Mouse (Mus musculus) hindbrain, embryonic 13.5 days (tissue): Measurements from ENCODE around the gene Plekha5. TPM values are rescaled to one million over a fixed set of nuclear protein-coding genes. Genes with fewer than 3 reads are reported as not detected.

Source experiments
- ATAC-seq: fragments of 200-750 bp; cut with Nextera tagmentation; 2 replicates; pipeline ENCODE4 v1.8.0; 2017; ENCODE audit warnings: moderate TSS enrichment; ENCODE audit not compliant: low FRiP score
- H3K27ac ChIP-seq: fragments of 300-500 bp; sonication (generic); 2 replicates; pipeline ENCODE4 v1.5.1; 2015; ENCODE audit warnings: inconsistent platforms, mild to moderate bottlenecking, moderate library complexity
- H3K27me3 ChIP-seq: fragments of 300-500 bp; sonication (generic); 2 replicates; pipeline ENCODE4 v1.6.1; 2015; ENCODE audit warnings: mild to moderate bottlenecking, inconsistent platforms
- H3K36me3 ChIP-seq: fragments of 300-500 bp; sonication (generic); 2 replicates; pipeline ENCODE4 v1.6.1; 2015; ENCODE audit warnings: mild to moderate bottlenecking, inconsistent platforms
- H3K4me1 ChIP-seq: fragments of 300-500 bp; sonication (generic); replicated peaks from 2 replicates; pipeline ENCODE4 v1.6.1; 2015; ENCODE audit warnings: inconsistent platforms
- H3K4me2 ChIP-seq: fragments of 300-500 bp; sonication (generic); 2 replicates; pipeline ENCODE4 v1.6.1; 2015; ENCODE audit warnings: inconsistent platforms, mild to moderate bottlenecking, moderate library complexity
- H3K4me3 ChIP-seq: fragments of 300-500 bp; sonication (generic); 2 replicates; pipeline ENCODE4 v1.5.1; 2015; ENCODE audit warnings: mild to moderate bottlenecking, inconsistent platforms
- H3K9ac ChIP-seq: fragments of 300-500 bp; sonication (generic); 2 replicates; pipeline ENCODE4 v1.6.1; 2015; ENCODE audit warnings: mild to moderate bottlenecking, inconsistent platforms
- H3K9me3 ChIP-seq: fragments of 300-500 bp; sonication (generic); 2 replicates; pipeline ENCODE4 v1.6.1; 2016; ENCODE audit warnings: inconsistent platforms
- WGBS: fragments of 180-500 bp; shearing (Covaris S2); methylation state at CpG from one replicate; pipeline ENCODE4 v1.1.7; 2015; 5-methylcytosine and 5-hydroxymethylcytosine counted together
- polyA plus RNA-seq: library from polyadenylated mRNA; unstranded; fragments of >200 nt; fragmentation: Nextera tagmentation; extraction: Ambion mirVana; gene quantifications from 2 replicates; pipeline ENCODE4 v1.2.1, GENCODE M21; 2015

Gene Plekha5
- polyA plus RNA-seq, 1 experiment from 2014 or later: 39.9 TPM

DNA sequence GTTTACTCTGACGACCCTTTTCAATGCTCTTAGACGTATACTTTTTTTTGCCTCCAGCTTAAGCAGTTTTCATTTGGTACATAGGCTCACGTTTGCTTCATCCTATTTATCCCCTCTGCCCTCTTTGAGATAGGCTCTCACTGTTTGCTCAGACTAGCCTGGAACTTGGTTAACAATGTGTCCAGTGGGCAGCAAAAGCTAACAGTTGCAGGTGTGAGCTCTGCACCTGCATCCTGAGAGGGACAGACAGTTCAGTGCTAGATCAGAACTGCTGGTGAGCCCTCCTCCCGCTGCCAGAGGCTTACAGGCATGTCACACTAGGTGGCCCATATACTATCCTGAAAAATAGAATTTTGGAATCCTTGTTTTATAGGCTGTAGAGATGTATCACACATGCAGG is 206.5 kb downstream of the Plekha5 start:
- WGBS: 59% methylated on average over 4 of the region's 4 CpGs

DNA sequence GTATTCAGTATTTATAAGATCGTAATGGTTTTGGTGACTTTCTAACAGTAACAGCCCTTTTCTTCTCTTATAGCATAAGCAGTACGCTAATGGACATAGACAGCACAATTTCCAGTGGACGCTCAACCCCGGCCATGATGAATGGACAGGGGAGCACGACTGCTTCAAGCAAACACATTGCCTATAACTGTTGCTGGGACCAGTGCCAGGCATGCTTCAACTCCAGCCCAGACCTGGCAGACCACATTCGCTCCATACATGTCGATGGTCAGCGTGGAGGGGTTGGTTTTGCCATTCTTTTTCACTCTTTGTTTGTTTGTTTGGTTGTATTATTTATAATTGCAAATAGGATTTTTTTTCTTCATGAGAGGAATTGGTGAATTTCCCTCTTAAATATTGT is 209.8 kb downstream of the Plekha5 start:
- Histone ChIP-seq H3K4me1 (peaks cover 13% of the 10 kb centered on the region), H3K4me2 (no peak overlapping the region), H3K9ac (no peak overlapping the region), H3K27ac (0 out of 2 replicates have a peak overlapping the region, but pooled peaks have one; percentile 30), H3K9me3 (no peaks in the 10 kb centered on the region), H3K4me3 (no peak overlapping the region), H3K27me3 (no peaks in the 10 kb centered on the region), H3K36me3 (peaks cover 37% of the 10 kb centered on the region)
- 86% methylated on average over 8 of the region's 8 CpGs for WGBS
- no peak for ATAC-seq

More for the DNA sequence above, 206.5 kb downstream of the Plekha5 start:
- H3K9me3 ChIP-seq: no peaks in the 10 kb centered on the region
- H3K4me1 ChIP-seq: peaks cover 40% of the 10 kb centered on the region
- no peak for ATAC-seq
- H3K4me3 ChIP-seq: no peak overlapping the region
- H3K27me3 ChIP-seq: no peaks in the 10 kb centered on the region
- H3K36me3 ChIP-seq: peaks cover 12% of the 10 kb centered on the region
- H3K4me2 ChIP-seq: no peak overlapping the region
- H3K9ac ChIP-seq: no peak overlapping the region
- H3K27ac ChIP-seq: no peak overlapping the region

DNA sequence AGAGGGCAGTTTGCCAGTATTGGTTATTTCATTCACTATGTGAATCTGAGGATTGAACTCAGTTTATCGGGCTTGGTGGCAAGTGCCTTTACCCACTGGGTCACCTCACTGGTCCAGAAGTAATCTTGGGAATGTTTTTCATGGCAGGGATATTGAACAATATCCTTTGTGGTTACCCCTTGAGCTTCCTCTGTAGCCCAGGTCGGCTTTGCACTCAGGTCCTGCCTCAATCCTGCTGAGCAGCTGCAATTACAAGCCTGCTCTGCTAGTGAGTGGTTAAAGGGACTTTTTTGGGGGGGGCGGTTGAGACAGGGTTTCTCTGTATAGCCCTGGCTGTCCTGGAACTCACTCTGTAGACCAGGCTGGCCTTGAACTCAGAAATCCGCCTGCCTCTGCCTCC is 212.4 kb downstream of the Plekha5 start:
- no peak for ATAC-seq
- no peaks in the 10 kb centered on the region for H3K27me3 ChIP-seq
- peaks cover 60% of the 10 kb centered on the region for H3K36me3 ChIP-seq
- H3K4me1 ChIP-seq: no peaks in the 10 kb centered on the region
- H3K9me3 ChIP-seq: no peaks in the 10 kb centered on the region
- H3K27ac ChIP-seq: no peak overlapping the region
- no peak overlapping the region for H3K9ac ChIP-seq
- H3K4me2 ChIP-seq: no peak overlapping the region
- 93% methylated on average over 4 of the region's 4 CpGs for WGBS
- H3K4me3 ChIP-seq: no peak overlapping the region

DNA sequence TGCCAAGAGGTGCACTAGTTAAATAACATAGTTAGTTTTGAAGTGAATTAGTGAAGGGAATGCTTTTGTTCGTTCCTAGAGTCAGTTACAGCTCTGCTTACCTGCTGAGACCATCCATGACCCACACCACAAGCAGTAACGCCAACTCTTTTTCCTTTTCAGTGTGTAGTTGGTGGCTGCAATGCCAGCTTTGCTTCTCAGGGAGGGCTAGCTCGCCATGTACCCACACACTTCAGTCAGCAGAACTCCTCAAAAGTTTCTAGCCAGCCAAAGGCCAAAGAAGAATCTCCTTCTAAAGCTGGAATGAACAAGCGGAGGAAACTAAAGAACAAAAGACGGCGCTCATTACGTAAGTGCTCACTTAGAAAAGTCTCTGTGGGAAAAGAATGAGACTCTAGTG is 218.2 kb downstream of the Plekha5 start:
- peaks cover 82% of the 10 kb centered on the region for H3K36me3 ChIP-seq
- no peaks in the 10 kb centered on the region for H3K9me3 ChIP-seq
- 89% methylated on average over 7 of the region's 7 CpGs for WGBS
- ATAC-seq: no peak
- no peak overlapping the region for H3K27ac ChIP-seq
- no peak overlapping the region for H3K9ac ChIP-seq
- H3K4me1 ChIP-seq: no peaks in the 10 kb centered on the region
- no peak overlapping the region for H3K4me2 ChIP-seq
- H3K27me3 ChIP-seq: no peaks in the 10 kb centered on the region
- H3K4me3 ChIP-seq: no peak overlapping the region

DNA sequence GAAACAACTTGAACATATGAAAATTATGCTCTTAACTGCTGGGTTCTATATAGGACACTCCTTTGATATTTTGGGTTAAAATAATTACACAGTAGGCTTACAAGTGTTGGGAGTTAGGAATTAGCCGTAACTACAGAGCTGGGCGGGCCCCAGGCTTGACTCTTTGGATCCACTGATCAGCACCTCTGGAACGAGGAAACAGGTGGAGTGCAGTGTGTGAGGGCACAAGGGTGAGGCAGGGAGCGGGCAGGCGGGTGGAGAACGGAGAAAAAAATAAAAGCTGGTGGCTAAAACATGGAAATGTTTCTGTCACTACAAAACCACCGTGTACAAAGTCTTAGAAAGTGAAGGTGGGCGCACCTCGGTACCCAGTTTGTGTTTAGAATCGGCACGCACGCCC is 218.8 kb downstream of the Plekha5 start:
- Histone ChIP-seq H3K27ac (no peak overlapping the region), H3K27me3 (no peaks in the 10 kb centered on the region), H3K4me2 (no peak overlapping the region), H3K4me1 (no peaks in the 10 kb centered on the region), H3K9ac (no peak overlapping the region), H3K36me3 (peaks cover 80% of the 10 kb centered on the region), H3K9me3 (no peaks in the 10 kb centered on the region), H3K4me3 (no peak overlapping the region)
- no peak for ATAC-seq
- WGBS: 96% methylated on average over 12 of the region's 12 CpGs

DNA sequence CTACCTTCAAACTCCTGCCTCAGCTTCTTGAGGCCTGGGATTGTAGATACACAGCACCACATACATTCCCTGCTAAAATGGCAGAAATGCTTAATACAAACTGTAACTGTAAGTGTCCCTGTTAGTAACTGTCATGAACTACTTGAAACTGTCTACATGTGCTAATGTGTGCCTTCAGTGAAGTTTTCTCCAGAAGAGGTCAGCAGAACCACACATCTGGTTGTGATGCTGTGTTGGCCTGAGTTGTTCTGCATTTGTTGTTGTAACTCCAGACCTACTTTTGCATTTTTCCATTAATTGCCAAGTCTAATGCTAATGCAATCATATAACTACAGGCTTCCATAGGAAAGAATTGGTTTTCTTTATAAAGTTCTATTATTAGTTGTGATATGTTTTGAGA is 222.1 kb downstream of the Plekha5 start:
- no peak for ATAC-seq
- Histone ChIP-seq H3K27me3 (no peaks in the 10 kb centered on the region), H3K36me3 (peaks cover 80% of the 10 kb centered on the region), H3K9ac (no peak overlapping the region), H3K9me3 (no peaks in the 10 kb centered on the region), H3K4me3 (no peak overlapping the region), H3K4me1 (no peaks in the 10 kb centered on the region), H3K27ac (no peak overlapping the region), H3K4me2 (no peak overlapping the region)

Other genes with a start within 250 kb of the Plekha5 start
- gene Aebp2, start 198.6 kb downstream of the Plekha5 start, polyA plus RNA-seq: 8.9 and 9.3 TPM in 2 replicates